Mouse (Mus musculus) cortical plate, adult 2 months (tissue): Measurements from ENCODE around the gene Hsdl1. TPM values are rescaled to one million over a fixed set of nuclear protein-coding genes. Genes with fewer than 3 reads are reported as not detected.

Experiments used
- H3K27ac ChIP-seq: fragments of 200-500 bp; 2 replicates; pipeline ENCODE4 v1.5.1; 2012; ENCODE audit warnings: low read length, control low read depth, inconsistent platforms; ENCODE audit not compliant: insufficient read depth
- H3K4me1 ChIP-seq: fragments of 200-500 bp; 2 replicates; pipeline ENCODE4 v1.6.1; 2011; ENCODE audit warnings: low read length; ENCODE audit not compliant: control insufficient read depth, insufficient read depth
- H3K4me3 ChIP-seq: fragments of 200-500 bp; 2 replicates; pipeline ENCODE4 v1.5.1; 2011; ENCODE audit warnings: mild to moderate bottlenecking, low read length, control low read depth; ENCODE audit not compliant: insufficient read depth
- CTCF ChIP-seq: fragments of 200-500 bp; IDR thresholded peaks from 2 replicates; pipeline ENCODE4 v1.5.1; 2011; ENCODE audit warnings: mild to moderate bottlenecking, control low read depth, low read length; ENCODE audit not compliant: insufficient read depth; ENCODE audit errors: extremely low read depth
- POLR2A ChIP-seq: fragments of 200-500 bp; IDR thresholded peaks from 2 replicates; pipeline ENCODE4 v1.6.1; 2011; ENCODE audit warnings: mild to moderate bottlenecking, low read length, control low read depth; ENCODE audit not compliant: insufficient read depth; ENCODE audit errors: extremely low read depth
- polyA plus RNA-seq: library from polyadenylated mRNA; depleted of rRNA; stranded (reverse); fragments of >200 nt; gene quantifications from 2 replicates; pipeline ENCODE4 v1.2.3, GENCODE M21; 2012

Hsdl1 gene
- polyA plus RNA-seq, 1 experiment: 32.2 TPM

GRCm38 (mm10) chr8:119566367-119566766 lies 8.6 kb downstream of the Hsdl1 start:
- TF ChIP-seq POLR2A (no peak), CTCF (no peak)
- Histone ChIP-seq H3K4me3 (no peak overlapping the region), H3K27ac (no peak overlapping the region), H3K4me1 (no peaks in the 10 kb centered on the region)

GRCm38 (mm10) chr8:119563849-119564251 lies 11.1 kb downstream of the Hsdl1 start:
- H3K4me3 ChIP-seq: no peak overlapping the region
- no peak overlapping the region for H3K27ac ChIP-seq
- TF ChIP-seq POLR2A (no peak), CTCF (no peak)
- H3K4me1 ChIP-seq: no peaks in the 10 kb centered on the region

- peak overlapping the region; percentile 92; the same call in 1 of the 2 replicates for H3K4me3 ChIP-seq
- H3K27ac ChIP-seq: no peak overlapping the region
These were observed 15.6 kb downstream of the Hsdl1 start for GRCm38 (mm10) chr8:119559402-119559720.

GRCm38 (mm10) chr8:119558603-119559401 lies 16.2 kb downstream of the Hsdl1 start, which contains the start of gene Mbtps1:
Mbtps1 (minus strand) TSS chr8:119558735.
- Histone ChIP-seq H3K4me3 (peak within 1 kb of the TSS; percentile 92), H3K4me1 (peaks cover 2% of the 10 kb centered on the region; the same call in 1 of the 2 replicates), H3K27ac (peak within 1 kb of the TSS; percentile 88)
- TF ChIP-seq CTCF (no peak), POLR2A (peak; percentile 91)

More at GRCm38 (mm10) chr8:119559402-119559720, 15.6 kb downstream of the Hsdl1 start:
- TF ChIP-seq CTCF: no peak
- TF ChIP-seq POLR2A: no peak
- peaks cover 2% of the 10 kb centered on the region; the same call in 1 of the 2 replicates for H3K4me1 ChIP-seq

GRCm38 (mm10) chr8:119557821-119558602 lies 17.0 kb downstream of the Hsdl1 start:
- TF ChIP-seq CTCF: no peak
- peak; percentile 72; the same call in 1 of the 2 replicates for TF ChIP-seq POLR2A
- peak overlapping the region; percentile 88 for H3K27ac ChIP-seq
- peak overlapping the region; percentile 92 for H3K4me3 ChIP-seq
- peaks cover 2% of the 10 kb centered on the region; the same call in 1 of the 2 replicates for H3K4me1 ChIP-seq

- peaks cover 2% of the 10 kb centered on the region; the same call in 1 of the 2 replicates for H3K4me1 ChIP-seq
- H3K4me3 ChIP-seq: no peak overlapping the region; the same call in 1 of the 2 replicates
- TF ChIP-seq POLR2A (no peak), CTCF (no peak)
- no peak overlapping the region for H3K27ac ChIP-seq
These were observed 17.9 kb downstream of the Hsdl1 start for GRCm38 (mm10) chr8:119557132-119557531.

- TF ChIP-seq POLR2A: no peak
- no peak for TF ChIP-seq CTCF
- no peak overlapping the region for H3K27ac ChIP-seq
- no peak overlapping the region for H3K4me3 ChIP-seq
- H3K4me1 ChIP-seq: peaks cover 2% of the 10 kb centered on the region; the same call in 1 of the 2 replicates
These were observed 19.1 kb downstream of the Hsdl1 start for GRCm38 (mm10) chr8:119555861-119556260.

GRCm38 (mm10) chr8:119552967-119553366 lies 22.0 kb downstream of the Hsdl1 start:
- Histone ChIP-seq H3K4me3 (no peak overlapping the region), H3K27ac (no peak overlapping the region), H3K4me1 (peaks cover 9% of the 10 kb centered on the region)
- TF ChIP-seq POLR2A (no peak), CTCF (no peak)

- Histone ChIP-seq H3K4me3 (no peak overlapping the region), H3K27ac (no peak overlapping the region), H3K4me1 (peaks cover 7% of the 10 kb centered on the region)
- TF ChIP-seq CTCF (no peak), POLR2A (no peak)
These were observed 26.3 kb downstream of the Hsdl1 start for GRCm38 (mm10) chr8:119548560-119549113.
